Mouse (Mus musculus) cerebral cortex, adult 2 months (tissue): ENCODE results near the gene Gm20388.

Source experiments
- WGBS: fragments of 180-500 bp; shearing (Covaris S2); methylation state at CpG from one replicate; pipeline ENCODE4 v1.1.7; 2018; 5-methylcytosine and 5-hydroxymethylcytosine counted together

The Gm20388 gene

DNA sequence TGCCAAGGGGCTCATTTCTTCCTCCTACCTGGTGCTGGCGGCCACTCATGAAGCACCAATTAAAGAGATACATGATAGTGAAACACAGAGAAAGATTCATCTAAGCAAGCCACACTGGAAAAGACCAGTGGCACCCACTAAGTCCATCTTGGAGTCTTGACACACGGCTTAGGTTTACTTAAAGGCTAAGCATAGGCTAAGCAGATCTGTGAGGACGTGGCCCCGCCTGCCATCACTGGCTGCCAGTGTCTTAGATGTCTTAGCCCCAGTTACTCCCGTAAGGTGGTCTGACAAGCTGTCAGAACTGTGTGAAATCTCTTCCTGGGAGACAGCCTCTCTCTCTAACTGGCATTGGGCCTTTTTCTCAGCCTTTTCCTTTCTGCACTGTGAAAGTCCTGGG lies 404.3 kb downstream of the Gm20388 start:
- 91% methylated on average over 5 of the region's 5 CpGs for WGBS

- 72% methylated on average over 4 of the region's 4 CpGs for WGBS
These were observed 405.0 kb downstream of the Gm20388 start for GRCm38 (mm10) chr8:120315644-120316043.

DNA sequence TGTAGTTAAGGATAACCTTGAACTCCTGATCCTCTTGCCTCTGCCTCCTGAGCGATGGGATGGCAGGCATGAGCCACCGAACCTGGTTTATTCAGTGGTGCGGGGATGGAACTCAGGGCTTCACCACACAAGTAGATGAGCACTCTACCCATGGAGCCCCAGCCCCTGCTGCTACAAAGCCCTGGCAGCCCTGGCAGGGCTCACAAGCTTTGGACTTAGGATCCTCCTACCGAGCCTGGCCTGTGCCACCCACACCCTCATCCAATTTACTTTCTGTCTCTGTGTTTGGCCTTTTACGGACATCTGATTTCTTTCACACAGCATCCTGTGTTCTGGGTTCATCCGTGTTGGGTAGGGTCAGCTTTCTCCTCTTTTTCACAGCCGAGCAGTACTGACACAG lies 406.1 kb downstream of the Gm20388 start:
- 79% methylated on average over 7 of the region's 7 CpGs for WGBS

DNA sequence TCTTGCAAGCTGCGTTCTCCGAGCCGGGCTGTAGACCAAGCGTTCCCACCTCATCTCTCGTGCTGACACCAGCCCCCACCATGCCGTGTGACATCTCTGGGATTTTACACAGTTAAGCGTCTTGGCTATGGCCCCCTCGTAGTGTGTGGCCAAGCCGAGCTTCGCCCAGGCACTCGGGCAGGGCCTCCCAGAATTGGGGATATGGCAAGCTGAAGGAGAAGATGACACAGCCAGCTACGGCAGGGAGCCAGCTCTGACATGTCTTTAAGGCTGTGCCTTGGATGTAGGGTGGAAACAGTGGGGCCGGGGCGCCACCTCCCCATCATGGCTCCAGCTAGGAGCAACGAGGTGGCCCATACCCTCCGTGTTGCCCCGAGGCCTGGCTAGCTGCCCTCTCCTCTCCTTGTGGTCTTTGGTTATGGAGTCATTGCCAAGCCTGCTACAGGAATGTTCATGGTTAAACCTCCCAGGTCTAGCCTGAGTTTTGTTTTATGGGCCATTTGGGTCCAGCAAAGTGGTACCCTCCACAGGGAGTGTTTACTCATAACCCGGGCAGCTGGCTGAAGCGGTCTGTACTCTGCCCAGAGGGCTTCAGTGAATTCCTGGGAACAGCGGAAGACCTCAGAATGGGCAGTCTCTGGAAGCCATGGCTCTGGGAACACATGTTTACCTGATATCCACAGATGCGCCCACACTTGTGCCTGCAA lies 406.6 kb downstream of the Gm20388 start:
- 77% methylated on average over 21 of the region's 21 CpGs for WGBS

DNA sequence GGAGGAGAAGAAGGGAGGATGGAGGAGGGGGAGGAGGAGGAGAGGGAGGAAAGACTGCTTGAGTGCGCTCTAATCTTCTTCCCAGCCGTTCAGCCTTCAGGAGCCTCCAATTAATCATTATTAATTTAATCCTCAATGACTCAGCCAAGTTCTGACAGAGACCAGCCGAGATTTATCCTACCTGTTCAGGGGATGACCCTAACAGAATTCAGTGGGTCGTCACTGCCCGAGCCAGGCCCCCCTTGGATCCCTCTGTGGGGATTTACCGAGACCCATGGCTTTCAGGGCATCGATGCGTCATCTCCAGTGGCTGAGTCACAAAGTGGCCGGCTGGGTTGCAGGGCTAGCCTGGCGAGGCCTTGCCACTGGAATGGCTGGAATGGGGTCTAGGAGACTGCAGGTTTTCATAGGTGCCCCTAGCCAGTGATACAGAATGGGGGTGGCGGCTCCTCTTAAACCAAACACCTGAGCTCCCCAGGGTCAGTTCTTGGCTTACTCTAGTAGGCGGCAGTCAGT lies 407.9 kb downstream of the Gm20388 start:
- 85% methylated on average over 12 of the region's 12 CpGs for whole genome bisulfite sequencing

GRCm38 (mm10) chr8:120319449-120319848 lies 408.8 kb downstream of the Gm20388 start:
- WGBS = 28% methylated on average over 7 of the region's 7 CpGs

GRCm38 (mm10) chr8:120320146-120320545 lies 409.5 kb downstream of the Gm20388 start:
- 87% methylated on average over 5 of the region's 5 CpGs for WGBS

GRCm38 (mm10) chr8:120321724-120322123 lies 411.1 kb downstream of the Gm20388 start:
- 62% methylated on average over 6 of the region's 6 CpGs for WGBS

DNA sequence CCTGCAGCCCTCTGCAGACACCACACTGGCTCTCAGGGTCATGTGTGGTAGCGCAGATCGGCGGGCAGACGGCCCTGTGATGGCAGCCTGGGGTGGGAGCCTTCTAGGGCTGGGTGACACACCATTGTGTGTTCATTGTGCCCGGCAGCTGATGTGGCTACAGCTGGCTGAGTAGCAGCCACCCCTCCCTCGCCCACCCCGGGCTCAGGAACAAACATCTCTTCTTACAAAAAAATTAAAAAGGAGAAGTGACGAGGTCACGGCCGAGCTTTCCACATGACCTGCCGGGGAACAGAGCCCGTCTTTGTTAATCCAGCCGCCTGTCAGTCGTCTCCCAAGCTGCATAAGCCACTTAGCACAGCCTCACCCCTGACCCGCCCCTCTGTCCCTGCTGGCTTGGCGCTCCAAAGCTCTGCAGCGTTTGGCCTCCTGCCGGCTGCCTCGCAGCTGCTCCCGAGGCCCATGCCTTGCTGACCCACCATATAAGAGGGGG lies 412.4 kb downstream of the Gm20388 start:
- 45% methylated on average over 20 of the region's 20 CpGs for WGBS

GRCm38 (mm10) chr8:120324555-120324954 lies 413.9 kb downstream of the Gm20388 start:
- WGBS = 51% methylated on average over 3 of the region's 3 CpGs

DNA sequence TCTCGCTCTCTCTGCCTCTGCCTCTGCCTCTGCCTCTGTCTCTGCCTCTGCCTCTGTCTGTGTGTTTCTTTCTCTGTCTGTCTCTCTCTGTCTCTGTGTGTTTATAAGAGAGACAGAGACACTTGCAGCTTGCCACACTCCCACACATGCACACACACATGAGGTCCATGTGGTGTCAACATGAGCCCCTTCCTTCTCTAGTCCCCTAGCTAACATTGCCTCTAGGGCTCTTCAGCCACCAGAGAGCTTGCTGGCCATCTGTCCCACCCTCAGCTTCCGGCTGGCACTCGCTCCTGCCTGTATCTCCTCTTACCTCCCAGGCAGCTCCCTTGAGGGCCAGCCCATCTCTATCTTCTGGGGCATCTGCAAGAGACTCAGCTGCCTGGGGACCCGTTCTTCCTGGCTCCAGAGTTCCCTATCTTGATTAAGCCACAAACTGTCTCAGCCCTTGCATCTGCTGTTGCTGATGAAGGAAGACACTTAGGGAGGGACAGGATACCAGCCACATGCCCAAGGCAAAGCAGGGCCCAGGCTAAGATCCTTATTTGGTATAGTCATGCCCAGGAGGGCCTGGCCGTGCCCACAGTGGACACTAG lies 414.6 kb downstream of the Gm20388 start:
- WGBS = 62% methylated on average over 5 of the region's 5 CpGs

DNA sequence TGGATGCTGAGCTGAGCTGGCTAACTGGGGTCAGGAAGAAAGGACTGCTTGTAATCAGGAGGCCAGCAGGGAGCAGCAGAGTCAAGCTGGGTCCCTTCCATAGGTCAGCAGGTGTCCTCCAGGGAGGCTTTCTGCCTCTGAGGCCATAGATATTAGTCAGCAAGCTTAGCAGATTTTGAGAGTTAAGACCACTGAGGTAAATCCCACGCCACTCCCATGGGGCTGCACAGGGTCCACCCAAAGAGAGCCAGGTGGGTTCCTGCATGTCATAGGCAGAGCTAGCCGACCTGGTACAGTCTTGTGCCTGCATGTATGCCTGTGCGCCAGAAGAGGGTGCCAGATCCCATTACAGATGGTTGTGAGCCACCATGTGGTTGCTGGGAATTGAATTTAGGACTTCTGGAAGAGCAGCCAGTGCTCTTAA lies 416.5 kb downstream of the Gm20388 start:
- WGBS = 76% methylated on average over 3 of the region's 3 CpGs

DNA sequence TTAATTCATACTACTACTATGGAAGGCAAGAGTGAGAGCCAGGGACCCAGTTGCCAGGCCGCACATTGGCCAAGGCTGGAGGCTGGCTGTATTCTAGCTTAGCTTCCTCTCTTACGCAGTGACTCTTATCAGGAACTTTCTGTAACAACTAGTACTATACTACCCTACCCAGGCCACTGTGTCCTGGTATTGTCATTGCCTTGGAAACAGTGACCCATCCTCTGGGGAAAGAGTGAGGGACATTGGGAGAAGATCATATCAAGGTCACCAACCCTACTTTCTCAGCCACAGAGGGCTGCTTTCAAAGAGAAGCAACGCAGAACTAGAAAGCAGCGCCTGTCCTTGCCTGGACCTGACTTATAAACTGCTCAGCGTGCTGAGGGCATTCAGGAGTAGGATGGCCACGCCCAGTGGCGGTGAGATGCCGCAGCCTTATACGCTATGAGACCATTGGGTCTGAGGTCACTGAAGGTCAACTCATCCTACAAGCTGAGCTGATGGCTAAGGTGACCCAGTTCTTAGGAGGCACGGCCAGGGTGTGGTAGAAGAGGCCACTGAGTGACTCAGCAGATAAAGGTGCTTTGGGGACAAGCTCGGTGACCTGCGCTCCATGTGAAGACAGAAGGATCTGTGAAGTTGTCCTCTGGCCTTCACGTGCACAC lies 417.9 kb downstream of the Gm20388 start:
- 93% methylated on average over 13 of the region's 13 CpGs for WGBS

GRCm38 (mm10) chr8:120329030-120329748 lies 418.5 kb downstream of the Gm20388 start:
- WGBS = 63% methylated on average over 11 of the region's 11 CpGs

DNA sequence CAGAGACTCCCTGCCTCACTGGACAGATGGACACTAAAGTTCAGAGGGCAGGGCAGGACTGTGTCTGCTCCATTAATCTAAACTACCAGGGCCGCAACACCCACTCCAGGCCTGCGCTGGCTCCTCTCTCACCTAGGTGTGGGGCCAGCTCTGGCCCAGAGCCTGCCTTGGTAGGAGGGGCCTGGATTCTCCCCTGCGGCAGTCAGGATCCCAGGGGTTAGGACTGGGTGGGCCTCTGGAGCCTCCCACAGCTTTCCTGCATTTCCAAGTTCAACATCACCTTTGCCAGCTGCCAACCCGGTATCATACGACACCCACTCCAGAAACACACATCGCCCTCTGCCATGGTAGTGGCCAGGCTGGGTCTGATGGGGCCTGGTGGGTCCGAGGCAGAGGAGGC lies 420.4 kb downstream of the Gm20388 start:
- WGBS = 80% methylated on average over 7 of the region's 7 CpGs

DNA sequence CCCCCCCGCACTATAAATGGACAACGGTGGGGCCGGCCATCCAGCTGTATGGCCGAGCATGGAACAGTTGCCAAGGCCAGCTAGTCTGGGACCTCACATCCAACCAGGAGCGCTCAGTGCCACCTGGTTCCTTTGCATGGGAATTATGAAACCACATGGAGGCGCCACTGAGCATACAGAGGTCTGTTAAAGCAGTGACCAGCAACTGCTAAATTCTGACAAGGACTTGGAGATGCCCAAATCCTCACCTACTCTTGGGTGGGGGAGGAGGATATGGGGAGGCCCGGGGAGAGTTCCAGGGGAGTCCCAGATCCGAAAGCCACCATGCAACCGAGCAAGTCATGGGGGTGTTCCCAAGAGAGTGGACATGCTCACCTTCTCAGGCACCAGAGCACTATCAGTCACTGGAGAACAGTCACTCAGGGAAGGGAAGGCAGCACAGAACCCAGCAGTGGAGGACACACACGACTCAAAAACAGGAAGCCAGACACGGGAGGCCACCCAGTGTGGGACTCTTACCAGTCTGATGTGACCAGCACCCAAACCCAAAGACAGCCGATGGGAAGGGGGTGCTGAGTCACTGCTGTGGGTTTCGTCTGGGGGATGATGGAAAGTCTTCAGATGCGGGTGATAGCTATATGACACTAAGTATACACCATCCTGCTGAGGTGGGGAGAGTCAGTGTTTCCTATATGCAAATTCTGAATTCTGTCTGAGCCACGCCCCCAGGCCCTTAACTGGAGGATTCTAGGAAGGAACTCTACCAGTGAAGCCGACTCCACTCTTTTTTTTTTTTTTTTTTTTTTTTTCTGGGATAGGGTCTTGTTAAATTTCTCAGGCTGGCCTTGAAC lies 422.0 kb downstream of the Gm20388 start:
- WGBS = 79% methylated on average over 16 of the region's 16 CpGs

- 93% methylated on average over 4 of the region's 4 CpGs for WGBS
These were observed 423.0 kb downstream of the Gm20388 start for GRCm38 (mm10) chr8:120333681-120334080.

DNA sequence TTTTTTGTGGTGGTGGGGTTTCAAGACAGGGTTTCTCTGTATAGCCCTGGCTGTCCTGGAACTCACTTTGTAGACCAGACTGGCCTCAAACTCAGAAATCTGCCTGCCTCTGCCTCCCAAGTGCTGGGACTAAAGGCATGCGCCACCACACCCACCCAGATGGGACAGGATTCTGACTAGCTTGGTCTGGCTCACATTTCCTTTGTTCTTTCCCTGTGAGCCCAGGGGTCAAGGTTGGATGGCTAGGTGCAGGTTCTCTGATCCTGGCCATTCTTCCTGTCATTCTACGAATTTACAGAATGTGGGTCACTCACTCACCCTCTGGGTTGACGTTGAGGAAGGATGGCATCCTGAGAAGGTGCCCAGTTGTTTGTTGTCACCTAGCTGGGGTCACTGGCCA lies 423.6 kb downstream of the Gm20388 start:
- 84% methylated on average over 3 of the region's 3 CpGs for WGBS

DNA sequence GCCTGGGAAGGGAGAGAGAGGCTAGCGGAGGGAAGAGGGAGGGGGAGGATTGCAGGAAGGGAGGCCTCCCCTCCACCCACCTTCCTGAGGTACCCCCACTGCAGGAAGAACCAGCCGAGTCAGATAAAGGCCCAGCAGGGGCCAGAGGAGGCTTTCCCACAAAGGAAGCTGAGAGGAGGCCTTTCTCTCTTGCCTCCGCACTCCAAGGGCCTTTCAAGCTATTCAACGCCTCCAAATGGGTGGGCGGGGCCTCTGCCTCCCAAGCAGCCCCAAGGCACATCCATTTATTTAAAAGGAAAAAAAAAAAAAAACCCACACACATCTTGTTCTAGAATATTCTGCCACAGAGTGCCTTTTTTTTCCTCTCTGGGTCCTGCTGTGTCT lies 424.2 kb downstream of the Gm20388 start:
- 38% methylated on average over 5 of the region's 5 CpGs for WGBS

- WGBS = 34% methylated on average over 17 of the region's 17 CpGs
These were observed 424.8 kb downstream of the Gm20388 start for GRCm38 (mm10) chr8:120335262-120336086.
